Mouse (Mus musculus): ENCODE results near the gene Dmrtc1c2. TPM values are rescaled to one million over a fixed set of nuclear protein-coding genes. Genes with fewer than 3 reads are reported as not detected.

Gene Dmrtc1c2
- not detected in 4 replicates for total RNA-seq (2023; ENCODE audit: inconsistent age)

DNA sequence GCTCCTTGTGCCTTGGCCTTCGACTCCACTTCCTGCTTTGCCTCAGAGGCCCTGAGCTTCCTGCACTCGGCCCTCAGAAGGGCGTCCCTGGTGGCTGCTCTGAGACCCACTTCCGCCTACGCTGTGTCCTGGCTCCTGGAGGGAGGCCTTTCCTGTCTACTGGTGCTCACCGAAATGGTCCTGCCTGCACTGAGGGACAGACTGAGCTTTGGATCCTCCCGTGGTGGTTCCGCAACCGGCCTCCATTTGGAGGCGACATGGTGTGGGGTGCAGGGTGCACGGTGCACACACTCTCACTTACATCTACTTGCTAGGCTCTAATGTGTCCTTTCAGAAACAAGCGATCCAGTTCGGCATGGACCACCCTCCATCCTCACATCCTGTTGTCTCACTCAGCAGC, at the start of gene Dmrtc1c2:
TSS of gene Dmrtc1c2 (minus strand) at position 101 of the 400 bp plus-strand sequence.

DNA sequence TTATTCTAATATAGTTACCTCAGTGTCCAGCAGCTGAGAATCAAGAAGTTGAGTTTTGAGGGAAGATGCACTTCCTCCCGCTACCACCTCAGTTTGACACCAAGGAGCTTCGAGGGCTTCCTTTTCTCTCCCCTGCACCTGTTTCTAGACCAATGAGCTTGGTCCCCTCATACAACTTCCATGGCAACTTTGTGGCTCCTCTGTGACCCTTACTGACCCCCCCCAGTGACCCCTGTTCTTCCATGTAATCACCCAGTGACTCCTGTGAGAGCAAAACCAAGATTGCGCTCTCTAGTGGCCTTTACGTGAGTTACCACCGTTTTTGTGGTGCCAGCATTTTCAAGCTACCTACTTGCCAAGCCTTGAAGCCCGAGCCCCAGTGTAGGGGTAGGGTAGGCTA, 13.5 kb upstream of the Dmrtc1c2 start, which contains the start of gene 1700031F05Rik:
TSS of gene 1700031F05Rik (minus strand) at position 101 of the 400 bp plus-strand sequence.

DNA sequence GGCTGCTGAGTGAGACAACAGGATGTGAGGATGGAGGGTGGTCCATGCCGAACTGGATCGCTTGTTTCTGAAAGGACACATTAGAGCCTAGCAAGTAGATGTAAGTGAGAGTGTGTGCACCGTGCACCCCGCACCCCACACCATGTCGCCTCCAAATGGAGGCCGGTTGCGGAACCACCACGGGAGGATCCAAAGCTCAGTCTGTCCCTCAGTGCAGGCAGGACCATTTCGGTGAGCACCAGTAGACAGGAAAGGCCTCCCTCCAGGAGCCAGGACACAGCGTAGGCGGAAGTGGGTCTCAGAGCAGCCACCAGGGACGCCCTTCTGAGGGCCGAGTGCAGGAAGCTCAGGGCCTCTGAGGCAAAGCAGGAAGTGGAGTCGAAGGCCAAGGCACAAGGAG, 51.8 kb downstream of the Dmrtc1c2 start, which contains the start of gene Dmrtc1c1:
TSS of gene Dmrtc1c1 (plus strand) at position 301 of the 400 bp plus-strand sequence.

Other genes starting within 250 kb of the Dmrtc1c2 start
- gene Phka1, start 210.4 kb downstream of the Dmrtc1c2 start, total RNA-seq (2023; ENCODE audit: inconsistent age), result 17.1 to 19.4 TPM (median 17.8 TPM) in 4 replicates
- gene Gm3880, start 167.6 kb downstream of the Dmrtc1c2 start, total RNA-seq (2023; ENCODE audit: inconsistent age), result not detected in 4 replicates
- gene Gm9112, start 147.0 kb downstream of the Dmrtc1c2 start, total RNA-seq (2023; ENCODE audit: inconsistent age), result not detected in 4 replicates
- not detected in 4 replicates for gene Dmrtc1b, start 146.8 kb downstream of the Dmrtc1c2 start, total RNA-seq (2023; ENCODE audit: inconsistent age)
- not detected in 4 replicates for gene Dmrtc1c1, start 51.7 kb downstream of the Dmrtc1c2 start, total RNA-seq (2023; ENCODE audit: inconsistent age)
- not detected in 4 replicates for gene 1700031F05Rik, start 13.4 kb upstream of the Dmrtc1c2 start, total RNA-seq (2023; ENCODE audit: inconsistent age)
- not detected in 4 replicates for gene Dmrtc1a, start 54.1 kb upstream of the Dmrtc1c2 start, total RNA-seq (2023; ENCODE audit: inconsistent age)
- not detected in 4 replicates for gene 1700011M02Rik, start 54.3 kb upstream of the Dmrtc1c2 start, total RNA-seq (2023; ENCODE audit: inconsistent age)
- not detected in 4 replicates for gene 1700018G05Rik, start 73.8 kb upstream of the Dmrtc1c2 start, total RNA-seq (2023; ENCODE audit: inconsistent age)